Mouse (Mus musculus) kidney, postnatal 4 days (tissue): ENCODE measurements around the gene Kcnk5.

Experiments used
- DNase-seq, 2 experiments: peaks; one replicate each; pipeline ENCODE4 v3.0.0; 2021; ENCODE audit warnings: mixed read lengths in 2 of 2

Kcnk5 gene

GRCm38 (mm10) chr14:20201066-20201683 lies 19.6 kb upstream of the Kcnk5 start:
- no peak for DNase-seq

DNA sequence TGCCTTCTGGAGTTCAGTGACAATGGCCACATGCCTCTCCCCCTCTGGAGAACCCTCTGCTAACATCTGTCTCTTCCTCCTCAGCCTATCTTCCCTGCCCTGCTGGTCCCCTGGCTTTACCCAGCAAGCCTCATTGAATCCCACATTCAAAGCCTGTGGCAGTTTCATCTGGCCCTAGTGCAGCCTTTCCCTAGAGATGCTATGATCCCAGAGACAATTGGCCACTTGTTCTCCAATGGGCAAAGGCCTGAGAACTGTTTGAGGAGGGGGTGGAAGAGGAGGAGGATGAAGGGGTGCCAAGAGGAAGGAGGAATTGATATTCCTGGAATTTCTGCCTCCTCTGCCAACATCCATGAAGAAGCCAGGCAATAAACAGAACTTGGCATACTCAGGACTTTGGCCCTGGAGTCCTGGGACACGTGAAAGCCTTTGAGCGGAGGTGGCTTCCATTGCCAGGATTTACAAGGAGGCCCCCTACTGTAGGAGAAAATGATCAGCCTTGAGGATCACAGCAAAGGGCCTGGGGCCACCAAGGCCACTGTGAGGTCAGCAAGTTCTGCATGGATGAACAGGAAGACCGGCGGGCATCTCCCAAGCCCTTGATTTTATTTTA lies 11.6 kb upstream of the Kcnk5 start:
- no peak for DNase-seq

- DNase-seq: no peak
Measured at GRCm38 (mm10) chr14:20191136-20191735, 9.6 kb upstream of the Kcnk5 start.

- peak in 1 of 2 experiments; percentile 42 for DNase-seq
Measured at GRCm38 (mm10) chr14:20189751-20190150, 8.1 kb upstream of the Kcnk5 start.

DNA sequence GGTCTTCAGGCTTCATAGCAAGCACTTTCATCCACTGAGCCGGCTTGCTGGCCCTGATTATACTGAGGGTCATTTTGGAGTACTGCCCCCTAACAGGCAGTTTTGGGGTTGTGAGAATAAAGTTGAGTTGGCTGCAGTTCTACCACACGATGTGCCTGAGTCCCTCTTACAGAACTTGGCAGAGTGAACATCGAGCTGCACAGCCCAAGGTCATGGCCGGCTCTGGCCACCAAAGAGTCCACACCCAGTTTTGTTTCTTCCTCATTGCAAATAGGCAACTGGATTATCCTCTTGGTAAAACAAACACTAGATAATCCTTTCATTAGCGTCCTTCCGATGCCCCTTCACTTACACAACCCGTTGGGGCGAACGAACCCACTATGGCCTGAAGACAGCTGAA lies 3.8 kb upstream of the Kcnk5 start:
- DNase-seq: no peak

DNA sequence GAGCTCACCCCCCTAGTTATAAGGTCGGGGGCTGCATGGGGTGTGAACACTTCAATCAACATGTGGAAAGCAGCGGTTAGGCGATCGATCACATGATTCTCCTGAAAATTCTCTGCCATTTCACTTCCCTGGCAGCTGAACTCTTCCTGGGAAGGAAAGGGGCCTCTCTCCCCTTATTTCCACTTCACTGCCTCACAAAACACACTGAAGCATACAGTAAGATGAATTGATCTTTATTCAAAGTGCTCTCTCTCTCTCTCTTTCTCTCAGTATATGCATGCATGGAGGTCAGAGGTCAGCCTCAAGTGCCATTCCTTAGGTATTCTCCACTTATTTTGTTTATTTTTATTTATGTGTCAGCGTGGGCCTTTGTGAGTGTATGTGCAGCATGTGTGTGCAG lies 2.1 kb upstream of the Kcnk5 start:
- DNase-seq: no peak

- DNase-seq: no peak
Measured at GRCm38 (mm10) chr14:20182596-20182995, 987 bp upstream of the Kcnk5 start.

DNA sequence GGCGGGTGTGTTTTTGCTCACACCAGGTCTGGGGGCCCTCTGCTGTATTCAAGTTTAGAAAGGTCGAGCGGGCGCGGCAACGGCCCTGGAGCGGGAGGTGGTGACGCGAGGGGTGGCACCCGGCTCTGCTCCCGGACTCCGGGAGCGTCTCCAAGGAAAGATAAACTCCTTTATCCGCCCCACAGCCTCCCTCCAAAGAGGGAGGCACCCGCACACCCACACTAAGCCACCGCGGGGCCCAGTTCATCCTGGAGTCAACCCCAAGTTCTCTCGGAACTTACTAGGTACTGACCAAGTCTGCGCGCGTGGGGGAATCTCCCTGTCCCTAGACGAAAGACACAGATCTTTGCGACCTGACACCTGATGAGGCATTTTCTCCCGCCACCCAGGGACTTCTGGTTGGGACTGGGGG lies 852 bp downstream of the Kcnk5 start:
- DNase-seq: peak in 1 of 2 experiments; percentile 59

DNA sequence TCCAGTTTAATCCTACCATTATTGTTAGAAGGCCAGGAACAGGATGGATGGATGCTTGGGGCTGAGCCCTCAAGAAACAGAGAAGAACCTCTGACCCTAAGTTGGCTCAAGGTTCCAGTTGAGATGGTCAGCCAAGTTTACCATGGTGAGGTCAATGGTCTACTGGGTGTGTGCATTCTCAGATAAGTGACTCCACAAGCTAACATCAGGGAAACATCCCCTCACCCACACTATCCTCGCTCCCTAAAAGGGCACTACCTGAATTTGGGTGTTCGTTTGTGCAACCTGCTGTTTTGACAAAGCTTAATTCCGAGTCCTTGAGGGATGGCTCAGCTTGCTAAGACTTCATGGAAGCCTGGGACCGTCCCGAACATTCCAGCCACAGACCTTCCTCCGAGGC lies 1.3 kb downstream of the Kcnk5 start:
- DNase-seq: no peak

GRCm38 (mm10) chr14:20179731-20180280 lies 1.8 kb downstream of the Kcnk5 start:
- no peak for DNase-seq

DNA sequence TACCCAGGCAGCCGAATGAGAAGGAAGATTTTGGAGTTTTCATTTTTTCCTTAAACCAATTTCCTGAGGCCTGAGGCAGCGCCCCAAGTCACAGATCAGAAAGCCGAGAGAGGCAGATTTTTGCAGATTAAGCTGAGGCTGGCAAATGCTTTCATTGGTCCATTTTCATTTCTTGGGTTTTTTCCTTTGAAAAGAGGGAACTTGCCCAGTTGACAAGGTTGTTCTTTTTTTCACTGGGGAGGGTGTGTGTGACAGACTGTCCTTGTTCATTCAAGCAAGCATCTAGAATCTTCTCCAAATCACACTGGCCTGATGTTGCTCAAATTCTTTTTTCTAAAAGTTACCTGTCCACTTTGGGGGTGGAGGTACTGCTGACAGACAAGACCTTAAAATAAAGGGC lies 2.5 kb downstream of the Kcnk5 start:
- no peak for DNase-seq

DNA sequence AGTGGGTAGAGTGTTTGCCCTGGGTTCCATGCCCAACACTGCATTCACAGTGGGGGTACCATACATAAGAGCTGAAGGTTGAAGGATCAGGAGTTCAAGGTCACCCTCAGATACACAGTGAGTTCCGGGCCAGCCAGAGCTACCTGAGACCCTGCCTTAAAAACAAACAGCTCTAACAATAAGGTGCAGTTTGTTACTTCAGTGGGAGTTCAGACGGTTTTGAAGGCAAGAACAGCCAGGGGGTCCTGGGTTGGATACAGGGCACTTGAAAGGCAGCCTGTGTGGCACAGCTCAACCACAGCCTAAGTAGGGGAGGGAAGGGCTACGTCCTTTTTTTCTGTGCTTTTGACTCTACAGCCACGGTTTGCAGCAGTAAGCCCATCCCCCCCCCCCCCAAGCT lies 3.0 kb downstream of the Kcnk5 start:
- no peak for DNase-seq

DNA sequence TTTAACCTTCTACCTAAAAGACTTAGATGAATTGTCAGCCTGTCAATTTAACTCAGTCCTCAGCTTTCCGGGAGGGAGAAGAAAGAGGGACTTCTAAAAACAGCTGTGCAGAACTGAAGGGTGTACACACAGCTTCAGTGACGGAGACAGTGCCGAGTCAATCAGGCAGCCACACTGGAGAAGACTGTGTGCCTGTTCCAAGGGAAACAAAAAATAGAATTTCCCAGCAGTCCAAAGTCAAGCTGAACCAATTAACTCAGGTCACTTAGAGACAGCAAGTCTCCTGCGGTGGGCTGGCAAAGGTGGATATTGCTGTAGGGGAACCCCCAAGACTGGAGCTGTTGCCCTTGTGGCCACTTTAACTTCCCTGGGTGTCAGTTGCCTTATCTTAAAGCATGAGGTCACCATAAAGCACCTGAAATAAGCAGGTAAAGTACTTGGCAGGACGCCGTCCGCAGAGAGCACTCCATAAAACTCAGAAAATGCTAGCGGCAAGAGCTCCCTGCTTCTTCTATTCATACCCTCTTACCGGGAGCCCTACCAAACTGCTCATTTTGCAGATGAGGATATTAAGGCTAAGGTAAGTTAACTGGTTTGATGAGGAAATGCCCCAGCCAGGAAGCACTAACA lies 4.0 kb downstream of the Kcnk5 start:
- DNase-seq: no peak

DNA sequence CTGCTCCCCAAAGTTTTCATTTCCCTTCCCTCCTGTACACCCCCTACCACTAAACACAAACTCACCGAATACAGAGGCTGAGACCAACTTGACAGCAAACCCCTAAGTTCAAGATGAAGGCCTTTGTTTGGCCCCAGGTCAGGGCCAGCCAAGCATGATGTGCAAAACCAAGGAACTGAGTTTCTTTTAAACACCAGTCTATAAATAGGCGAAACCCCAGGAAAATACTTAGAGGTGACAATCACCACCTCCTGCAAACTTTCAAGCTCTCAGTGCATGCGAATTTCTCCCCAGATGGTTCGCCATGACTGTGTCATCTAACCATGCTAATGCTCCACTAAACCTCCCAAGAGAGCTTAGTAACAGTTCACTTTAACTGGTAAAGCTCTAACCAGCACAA lies 5.9 kb downstream of the Kcnk5 start:
- no peak for DNase-seq

DNA sequence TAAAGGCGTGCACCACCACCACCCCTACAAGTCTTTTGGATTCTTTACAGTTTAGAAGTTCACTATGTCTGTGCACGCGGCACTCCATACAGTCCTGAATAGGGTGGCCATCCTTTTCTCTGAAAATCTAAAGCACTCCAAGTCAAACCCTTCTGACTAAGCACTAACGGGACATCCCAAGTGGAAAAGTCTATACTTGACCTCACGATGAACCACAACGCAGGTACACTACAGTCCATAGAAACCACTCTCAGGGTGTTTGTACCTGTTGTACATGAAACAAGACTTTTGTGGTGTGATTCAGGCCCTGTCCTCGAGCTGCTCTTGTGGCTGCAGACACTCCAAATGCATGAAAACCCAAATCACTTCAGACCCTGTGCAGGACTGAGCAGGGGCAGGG lies 6.5 kb downstream of the Kcnk5 start:
- DNase-seq: no peak

DNA sequence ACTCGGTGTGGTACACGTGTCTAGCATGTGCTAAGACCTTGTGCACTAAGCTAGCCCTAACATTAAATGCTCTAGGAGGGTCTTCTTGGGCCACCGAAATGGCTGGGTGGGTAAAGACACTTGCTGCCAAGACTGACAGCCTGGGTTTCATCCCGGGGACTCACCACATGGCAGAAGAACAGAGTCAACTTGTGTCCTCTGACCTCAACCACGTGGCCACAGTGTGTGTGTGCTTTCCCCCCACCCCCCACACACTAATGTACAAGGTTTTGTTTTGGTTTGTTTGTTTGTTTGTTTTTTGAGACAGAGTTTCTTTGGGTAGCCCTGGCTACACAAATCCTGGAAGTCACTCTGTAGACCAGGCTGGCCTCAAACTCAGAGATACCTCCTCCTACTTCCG lies 6.9 kb downstream of the Kcnk5 start:
- no peak for DNase-seq

GRCm38 (mm10) chr14:20173873-20174490 lies 7.6 kb downstream of the Kcnk5 start:
- DNase-seq: no peak

DNA sequence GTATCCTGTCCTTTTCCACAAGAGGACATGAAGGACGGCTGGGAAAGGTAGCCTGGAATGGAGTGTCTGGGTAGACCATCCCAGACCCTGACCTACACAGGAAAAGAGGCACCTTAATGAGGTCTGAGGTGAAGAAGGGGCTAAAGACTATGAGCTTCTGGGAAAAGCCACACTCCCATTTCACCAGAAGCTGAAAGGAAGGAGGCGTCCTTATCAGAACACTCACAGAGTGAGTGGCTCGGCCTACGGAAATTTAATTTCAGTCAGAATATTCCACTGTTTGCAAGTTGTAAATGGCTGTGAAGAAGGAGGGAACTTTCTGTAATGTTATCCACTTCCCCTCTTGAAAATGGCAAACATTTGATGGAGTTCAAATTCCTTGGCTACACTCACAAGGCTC lies 8.7 kb downstream of the Kcnk5 start:
- no peak for DNase-seq

DNA sequence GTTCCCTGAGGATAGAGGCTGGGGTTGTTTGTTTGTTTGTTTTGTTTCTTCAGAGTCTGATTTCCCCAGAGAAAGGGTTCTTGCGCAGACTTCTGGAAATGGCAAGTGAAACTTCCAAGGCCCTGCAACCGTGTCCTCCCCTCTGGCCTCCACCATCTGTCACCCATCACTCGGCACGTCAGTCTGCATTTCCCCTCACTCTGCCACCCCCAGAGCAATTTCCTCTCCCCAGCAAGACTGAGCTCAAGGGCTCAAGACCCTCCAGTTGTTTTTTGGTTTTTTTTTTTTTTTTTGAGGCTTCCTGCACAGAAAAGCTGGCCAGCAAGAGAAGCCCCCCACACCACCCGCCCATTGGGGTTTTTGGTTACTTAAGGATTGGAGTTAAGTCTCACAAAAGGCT lies 9.1 kb downstream of the Kcnk5 start:
- DNase-seq: no peak

GRCm38 (mm10) chr14:20171840-20172239 lies 9.8 kb downstream of the Kcnk5 start:
- no peak for DNase-seq

DNA sequence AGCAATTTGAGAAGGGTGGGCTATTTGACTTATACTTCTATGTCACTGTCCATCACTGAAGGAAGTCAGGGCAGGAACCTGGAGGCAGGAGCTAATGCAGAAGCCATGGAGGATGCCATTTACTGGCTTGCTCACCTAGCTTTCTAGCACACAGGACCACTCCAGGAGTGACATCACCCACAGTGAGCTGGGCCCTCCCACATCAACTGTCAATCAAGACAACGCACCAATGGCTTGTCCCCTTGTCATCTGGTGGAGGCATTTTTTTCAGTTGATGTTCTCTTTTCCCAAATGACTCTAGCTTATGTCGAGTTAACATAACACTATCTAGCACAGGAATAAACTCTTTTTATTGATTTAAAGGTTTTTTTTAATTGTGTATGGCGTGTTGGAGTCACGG lies 12.4 kb downstream of the Kcnk5 start:
- no peak for DNase-seq

- DNase-seq: no peak
Measured at GRCm38 (mm10) chr14:20168478-20168877, 13.1 kb downstream of the Kcnk5 start.

GRCm38 (mm10) chr14:20168054-20168453 lies 13.6 kb downstream of the Kcnk5 start:
- DNase-seq: no peak
